Mouse (Mus musculus) intestine, postnatal 0 days (tissue): ENCODE measurements around the gene Ccdc92b. TPM values are rescaled to one million over a fixed set of nuclear protein-coding genes. Genes with fewer than 3 reads are reported as not detected.
A peak's percentile ranks its signal among the peaks of the same experiment; 100 is the strongest.

Experiments used
- ATAC-seq: fragments of 200-750 bp; cut with Nextera tagmentation; 2 replicates; pipeline ENCODE4 v1.8.0; 2017; ENCODE audit warnings: mild to moderate bottlenecking, moderate TSS enrichment, moderate library complexity
- H3K27ac ChIP-seq: fragments of 300-500 bp; sonication (generic); 2 replicates; pipeline ENCODE4 v1.5.1; 2014; ENCODE audit warnings: mild to moderate bottlenecking, low read depth, low read length, moderate library complexity
- H3K27me3 ChIP-seq: fragments of 300-500 bp; sonication (generic); replicated peaks from 2 replicates; pipeline ENCODE4 v1.6.1; 2014; ENCODE audit warnings: low read length, mixed read lengths; ENCODE audit not compliant: control insufficient read depth, insufficient read depth
- H3K36me3 ChIP-seq: fragments of 300-500 bp; sonication (generic); 2 replicates; pipeline ENCODE4 v1.6.1; 2014; ENCODE audit warnings: mild to moderate bottlenecking, moderate library complexity; ENCODE audit not compliant: control insufficient read depth, insufficient read depth
- H3K4me1 ChIP-seq: fragments of 300-500 bp; sonication (generic); replicated peaks from 2 replicates; pipeline ENCODE4 v1.6.1; 2014; ENCODE audit warnings: antibody characterized with exemption, low read length, mixed read lengths; ENCODE audit not compliant: control insufficient read depth, insufficient read depth
- H3K4me2 ChIP-seq: fragments of 300-500 bp; sonication (generic); replicated peaks from 2 replicates; pipeline ENCODE4 v1.6.1; 2014; ENCODE audit warnings: low read depth, mild to moderate bottlenecking, moderate library complexity
- H3K4me3 ChIP-seq: fragments of 300-500 bp; sonication (generic); 2 replicates; pipeline ENCODE4 v1.5.1; 2014; ENCODE audit warnings: low read depth, low read length
- H3K9ac ChIP-seq: fragments of 300-500 bp; sonication (generic); 2 replicates; pipeline ENCODE4 v1.6.1; 2014; ENCODE audit warnings: mild to moderate bottlenecking, low read depth, low read length
- H3K9me3 ChIP-seq: fragments of 300-500 bp; sonication (generic); 2 replicates; pipeline ENCODE4 v1.6.1; 2016; ENCODE audit warnings: mixed run types; ENCODE audit not compliant: control insufficient read depth
- CTCF ChIP-seq: sonication (generic); IDR thresholded peaks from 2 replicates; pipeline ENCODE4 v1.5.1; 2016; ENCODE audit warnings: low read depth, mild to moderate bottlenecking, control low read depth, antibody characterized with exemption, moderate library complexity
- WGBS: fragments of 180-500 bp; shearing (Covaris S2); extraction: QIAGEN DNeasy Blood & Tissue Kit; methylation state at CpG from one replicate; pipeline ENCODE4 v1.1.7; 2014; 5-methylcytosine and 5-hydroxymethylcytosine counted together
- polyA plus RNA-seq: library from polyadenylated mRNA; unstranded; fragments of >200 nt; fragmentation: Nextera tagmentation; extraction: Ambion mirVana; gene quantifications from 2 replicates; pipeline ENCODE4 v1.2.1, GENCODE M21; 2015

Ccdc92b gene
- polyA plus RNA-seq, 1 experiment from 2014 or later = 0.25 TPM

GRCm38 (mm10) chr11:74610068-74610467, 9.3 kb upstream of the Ccdc92b start:
- Histone ChIP-seq H3K9ac (no peak overlapping the region), H3K4me2 (no peak overlapping the region), H3K27ac (no peak overlapping the region), H3K4me3 (peak overlapping the region; percentile 39), H3K36me3 (no peaks in the 10 kb centered on the region), H3K27me3 (peaks cover 33% of the 10 kb centered on the region), H3K9me3 (no peaks in the 10 kb centered on the region), H3K4me1 (no peaks in the 10 kb centered on the region)
- TF ChIP-seq CTCF = no peak
- whole genome bisulfite sequencing = 43% methylated on average over 5 of the region's 5 CpGs
- ATAC-seq = no peak

- H3K27ac ChIP-seq = no peak within 1 kb of the TSS
- no peaks in the 10 kb centered on the region for H3K9me3 ChIP-seq
- no peaks in the 10 kb centered on the region for H3K4me1 ChIP-seq
- no peak within 1 kb of the TSS for H3K9ac ChIP-seq
- TF ChIP-seq CTCF = no peak
- no peak for ATAC-seq
- WGBS = 1% methylated on average over 50 of the region's 50 CpGs
- peak within 1 kb of the TSS; percentile 74 for H3K4me2 ChIP-seq
- peak within 1 kb of the TSS; percentile 39 for H3K4me3 ChIP-seq
- peaks cover 33% of the 10 kb centered on the region for H3K27me3 ChIP-seq
- H3K36me3 ChIP-seq = no peaks in the 10 kb centered on the region
Measured at GRCm38 (mm10) chr11:74610545-74611176, 8.7 kb upstream of the Ccdc92b start, which contains the start of gene Rap1gap2. Gene Rap1gap2 (minus strand): TSS chr11:74610915.

- Histone ChIP-seq H3K27me3 (peaks cover 37% of the 10 kb centered on the region), H3K4me2 (peak overlapping the region; percentile 74; the same call in 1 of the 2 replicates), H3K9ac (no peak overlapping the region), H3K27ac (no peak overlapping the region), H3K9me3 (no peaks in the 10 kb centered on the region), H3K4me1 (no peaks in the 10 kb centered on the region), H3K36me3 (no peaks in the 10 kb centered on the region), H3K4me3 (peak overlapping the region; percentile 39)
- no peak for TF ChIP-seq CTCF
- no peak for ATAC-seq
- 8% methylated on average over 7 of the region's 7 CpGs for WGBS
Measured at GRCm38 (mm10) chr11:74611437-74611836, 8.0 kb upstream of the Ccdc92b start.

GRCm38 (mm10) chr11:74613428-74613827, 6.0 kb upstream of the Ccdc92b start:
- TF ChIP-seq CTCF = no peak
- no peaks in the 10 kb centered on the region for H3K9me3 ChIP-seq

GRCm38 (mm10) chr11:74615571-74615970, 3.8 kb upstream of the Ccdc92b start:
- Histone ChIP-seq H3K4me2 (no peak overlapping the region), H3K36me3 (no peaks in the 10 kb centered on the region), H3K27ac (no peak overlapping the region), H3K9ac (no peak overlapping the region), H3K27me3 (peaks cover 44% of the 10 kb centered on the region), H3K4me3 (no peak overlapping the region), H3K9me3 (no peaks in the 10 kb centered on the region), H3K4me1 (no peaks in the 10 kb centered on the region)
- WGBS = 48% methylated on average over 5 of the region's 5 CpGs
- no peak for ATAC-seq
- TF ChIP-seq CTCF = no peak

More at GRCm38 (mm10) chr11:74613428-74613827, 6.0 kb upstream of the Ccdc92b start:
- Histone ChIP-seq H3K27me3 (peaks cover 40% of the 10 kb centered on the region), H3K4me3 (no peak overlapping the region), H3K9ac (no peak overlapping the region), H3K4me1 (no peaks in the 10 kb centered on the region), H3K27ac (no peak overlapping the region), H3K4me2 (no peak overlapping the region), H3K36me3 (no peaks in the 10 kb centered on the region)
- 59% methylated on average over 4 of the region's 4 CpGs for WGBS
- no peak for ATAC-seq

GRCm38 (mm10) chr11:74619956-74620300, 523 bp downstream of the Ccdc92b start:
- no peak for ATAC-seq
- Histone ChIP-seq H3K9ac (no peak overlapping the region), H3K4me2 (peak overlapping the region; percentile 54; the same call in 1 of the 2 replicates), H3K27me3 (peaks cover 28% of the 10 kb centered on the region), H3K4me1 (no peaks in the 10 kb centered on the region), H3K36me3 (no peaks in the 10 kb centered on the region), H3K4me3 (peak overlapping the region; percentile 25; the same call in 1 of the 2 replicates), H3K9me3 (no peaks in the 10 kb centered on the region), H3K27ac (no peak overlapping the region)
- no peak for TF ChIP-seq CTCF
- 5% methylated on average over 16 of the region's 16 CpGs for WGBS
